Mouse (Mus musculus) forebrain, embryonic 13.5 days (tissue): Measurements from ENCODE around the gene Gm20888. TPM values are rescaled to one million over a fixed set of nuclear protein-coding genes. Genes with fewer than 3 reads are reported as not detected.
"Not testable (repeated sequence)": the region's sequence is repeated elsewhere in the genome, so short reads cannot be mapped to it uniquely, and the experiment has no call there.

Source experiments
- ATAC-seq: fragments of 200-750 bp; cut with Nextera tagmentation; 2 replicates; pipeline ENCODE4 v1.8.0; 2017
- H3K27ac ChIP-seq: fragments of 300-500 bp; sonication (generic); 2 replicates; pipeline ENCODE4 v1.5.1; 2015; ENCODE audit warnings: inconsistent platforms, mild to moderate bottlenecking, moderate library complexity
- H3K27me3 ChIP-seq: fragments of 300-500 bp; sonication (generic); 2 replicates; pipeline ENCODE4 v1.6.1; 2015; ENCODE audit warnings: mild to moderate bottlenecking, inconsistent platforms
- H3K36me3 ChIP-seq: fragments of 300-500 bp; sonication (generic); 2 replicates; pipeline ENCODE4 v1.6.1; 2015; ENCODE audit warnings: mild to moderate bottlenecking, inconsistent platforms; ENCODE audit not compliant: poor library complexity, severe bottlenecking
- H3K4me1 ChIP-seq: fragments of 300-500 bp; sonication (generic); 2 replicates; pipeline ENCODE4 v1.6.1; 2015; ENCODE audit warnings: inconsistent platforms
- H3K4me2 ChIP-seq: fragments of 300-500 bp; sonication (generic); 2 replicates; pipeline ENCODE4 v1.6.1; 2015; ENCODE audit warnings: inconsistent platforms, mild to moderate bottlenecking, moderate library complexity
- H3K4me3 ChIP-seq: fragments of 300-500 bp; sonication (generic); 2 replicates; pipeline ENCODE4 v1.5.1; 2015; ENCODE audit warnings: mild to moderate bottlenecking, inconsistent platforms
- H3K9ac ChIP-seq: fragments of 300-500 bp; sonication (generic); 2 replicates; pipeline ENCODE4 v1.6.1; 2015; ENCODE audit warnings: mild to moderate bottlenecking, inconsistent platforms
- H3K9me3 ChIP-seq: fragments of 300-500 bp; sonication (generic); replicated peaks from 2 replicates; pipeline ENCODE4 v1.6.1; 2016; ENCODE audit warnings: inconsistent platforms
- WGBS: fragments of 180-500 bp; shearing (Covaris S2); methylation state at CpG from one replicate; pipeline ENCODE4 v1.1.7; 2015; 5-methylcytosine and 5-hydroxymethylcytosine counted together
- polyA plus RNA-seq: library from polyadenylated mRNA; unstranded; fragments of >200 nt; fragmentation: Nextera tagmentation; extraction: Ambion mirVana; gene quantifications from 2 replicates; pipeline ENCODE4 v1.2.1, GENCODE M21; 2015

Gene Gm20888
- not detected in 2 replicates for polyA plus RNA-seq

DNA sequence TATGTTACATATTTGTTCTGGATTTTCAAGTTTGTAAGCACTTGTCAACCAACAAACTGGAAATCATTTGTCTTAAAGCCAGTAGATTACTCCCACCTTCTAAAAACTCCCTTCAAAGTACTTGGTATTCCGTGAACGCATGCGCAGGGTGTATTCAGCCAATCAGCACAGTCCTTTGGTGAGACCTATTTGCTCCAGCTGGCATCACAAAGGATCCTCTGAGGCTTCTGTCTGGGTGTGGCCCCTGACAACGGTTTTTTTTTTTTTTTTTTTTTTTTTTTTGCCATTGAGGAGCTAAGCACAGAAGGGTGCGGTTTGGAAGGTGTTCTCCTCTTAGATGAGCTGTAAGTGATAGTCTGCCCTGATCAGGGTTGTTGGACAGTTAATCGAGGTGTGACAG lies at the start of gene Gm20888:
Gene Gm20888 (plus strand): TSS at position 301 of the 400 bp plus-strand sequence.
- WGBS, result no CpG with 5 or more reads among the region's 6 CpGs
- not testable (repeated sequence) for H3K4me1 ChIP-seq, H3K9ac ChIP-seq, ATAC-seq, H3K9me3 ChIP-seq, H3K4me3 ChIP-seq, H3K27ac ChIP-seq, H3K4me2 ChIP-seq, H3K27me3 ChIP-seq, H3K36me3 ChIP-seq

Other genes starting within 250 kb of the Gm20888 start
- gene Gm21118, start 168.2 kb upstream of the Gm20888 start, polyA plus RNA-seq, result not detected in 2 replicates
- not detected in 2 replicates for gene Gm29423, start 138.6 kb upstream of the Gm20888 start, polyA plus RNA-seq
- not detected in 2 replicates for gene Gm29644, start 138.5 kb upstream of the Gm20888 start, polyA plus RNA-seq